Mouse (Mus musculus) WW6 (cell line): ENCODE data around the gene Irf2.
"Not testable (repeated sequence)": the region's sequence is repeated elsewhere in the genome, so short reads cannot be mapped to it uniquely, and the experiment has no call there.

Experiments
- DNase-seq: peaks from one replicate; pipeline ENCODE4 v3.0.0-alpha.2; 2013; ENCODE audit warnings: low read depth, low spot score

The Irf2 gene

DNA sequence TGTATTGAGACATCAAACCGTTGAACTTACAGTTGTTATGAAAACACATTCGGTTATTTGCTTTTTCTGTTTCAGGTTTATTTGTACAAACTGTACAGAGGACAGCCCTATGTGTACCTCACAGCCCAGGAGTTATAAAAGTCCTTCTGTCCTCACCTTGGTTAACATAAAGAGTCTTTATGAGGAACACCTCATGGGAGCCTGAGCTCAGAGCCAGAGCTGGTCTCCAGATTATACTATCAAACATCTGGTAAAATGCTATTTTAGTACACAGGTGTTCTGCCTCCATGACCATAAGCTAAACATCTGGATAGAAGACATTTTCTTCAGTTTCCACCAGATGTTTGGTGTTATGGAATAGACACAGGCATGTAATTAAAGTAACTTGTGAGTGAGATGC lies 13.1 kb upstream of the Irf2 start:
- no peak for DNase-seq

DNA sequence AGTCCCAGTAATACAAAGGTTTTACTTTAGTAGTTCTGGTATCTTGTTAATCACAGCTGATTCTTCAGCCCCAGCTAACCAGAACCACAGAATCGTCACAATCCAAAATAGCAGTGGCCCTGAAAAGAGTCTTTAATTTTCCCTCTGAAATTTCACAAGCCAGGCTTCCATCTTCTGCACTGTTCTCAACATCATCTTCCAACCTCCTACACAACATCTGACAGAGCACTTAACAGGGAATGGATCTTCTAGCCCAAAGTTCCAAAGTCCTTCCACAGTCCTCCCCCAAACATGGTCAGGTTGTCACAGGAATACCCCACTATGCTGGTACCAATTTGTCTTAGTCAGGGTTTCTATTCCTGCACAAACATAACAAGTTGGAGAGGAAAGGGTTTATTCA lies 9.9 kb upstream of the Irf2 start:
- DNase-seq, result not testable (repeated sequence)

- no peak for DNase-seq
Measured at GRCm38 (mm10) chr8:46732381-46732915, 7.1 kb upstream of the Irf2 start.

DNA sequence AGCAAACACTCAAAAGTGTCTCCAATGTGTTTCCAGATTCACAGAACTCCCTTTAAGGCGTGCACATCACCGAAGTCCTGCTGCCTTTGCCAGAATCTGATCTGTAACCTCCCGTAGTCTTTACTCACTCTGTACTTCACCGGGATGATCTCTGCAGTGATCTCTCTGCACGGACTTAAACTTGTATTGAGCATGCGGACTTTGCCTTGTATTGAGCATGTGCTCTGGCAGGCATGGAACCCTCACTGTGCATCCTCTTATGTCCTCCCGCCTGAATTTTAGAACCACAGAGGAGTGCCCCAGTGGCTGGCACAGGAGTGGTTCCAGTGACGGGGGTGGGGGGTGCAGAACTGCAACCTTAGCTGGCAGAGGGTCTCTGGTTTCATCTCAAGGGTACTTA lies 5.9 kb upstream of the Irf2 start:
- no peak for DNase-seq

- no peak for DNase-seq
Measured at GRCm38 (mm10) chr8:46735505-46735904, 4.0 kb upstream of the Irf2 start.

GRCm38 (mm10) chr8:46736260-46736659 lies 3.3 kb upstream of the Irf2 start:
- DNase-seq, result no peak

GRCm38 (mm10) chr8:46737421-46737820 lies 2.1 kb upstream of the Irf2 start:
- DNase-seq, result no peak

DNA sequence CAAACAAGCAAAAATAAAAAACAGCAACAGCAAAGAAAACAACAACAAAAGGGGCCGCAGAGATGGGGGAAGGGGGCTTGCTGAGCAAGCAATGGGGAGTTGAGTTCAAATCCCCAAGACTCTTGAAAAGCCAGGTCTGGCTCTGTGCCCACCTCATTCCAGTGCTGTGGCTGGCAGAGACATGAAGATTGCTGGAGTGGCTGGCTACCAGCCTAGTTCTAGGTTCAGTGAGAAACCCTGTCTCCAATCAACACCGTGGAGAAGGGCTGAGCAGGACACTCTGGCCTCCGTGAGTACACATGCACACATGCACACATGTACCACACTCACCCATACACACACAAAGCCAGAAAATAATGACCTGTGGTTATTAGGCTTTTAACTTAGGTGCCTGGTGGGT lies 1.6 kb upstream of the Irf2 start:
- DNase-seq, result no peak

DNA sequence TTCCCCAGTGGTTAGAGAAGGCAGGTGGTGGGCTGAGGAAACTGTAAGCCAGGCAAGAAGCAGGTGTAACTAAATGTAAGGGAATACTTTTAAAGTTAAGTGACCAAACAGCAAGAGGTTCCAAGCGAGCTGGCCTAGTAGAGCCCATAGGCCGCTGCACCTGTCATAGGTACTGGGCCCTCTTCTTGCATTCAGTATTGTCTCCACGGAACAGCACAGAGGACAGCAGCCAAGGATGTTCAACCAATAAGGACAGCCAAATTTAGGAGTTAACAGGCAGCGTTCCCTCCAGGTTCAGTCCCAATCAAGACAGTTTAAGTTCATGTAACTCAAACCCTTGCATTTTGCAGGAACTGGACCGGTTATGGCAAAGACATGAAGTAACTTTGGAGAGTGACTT lies 931 bp upstream of the Irf2 start:
- DNase-seq, result no peak

DNA sequence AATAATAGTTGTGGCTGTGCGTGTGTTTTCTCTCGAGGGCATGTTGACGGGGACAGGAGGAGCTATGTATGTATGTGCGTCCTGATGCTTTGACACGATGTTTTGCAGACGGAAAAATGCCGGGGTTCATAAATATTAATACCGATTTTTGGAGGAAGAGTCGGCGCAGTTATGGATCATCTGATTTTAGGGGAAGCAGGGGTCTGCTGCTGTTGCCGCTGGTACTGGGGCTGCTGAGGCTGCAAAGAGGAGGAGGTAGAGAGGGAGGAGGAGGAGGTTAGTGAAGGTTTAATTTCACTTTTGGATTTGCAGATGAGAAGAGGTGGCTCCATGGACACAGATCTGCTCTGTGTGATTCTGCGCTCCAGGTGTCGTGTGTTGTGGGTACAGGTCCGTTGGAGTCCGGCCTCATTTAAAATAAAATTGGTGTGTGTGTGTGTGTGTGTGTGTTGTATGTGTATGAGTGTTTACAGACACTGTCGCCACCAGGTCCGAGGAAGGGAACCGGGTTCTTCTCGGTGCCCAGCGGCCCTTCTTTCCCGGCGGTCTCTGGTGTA lies 502 bp downstream of the Irf2 start:
- no peak for DNase-seq

DNA sequence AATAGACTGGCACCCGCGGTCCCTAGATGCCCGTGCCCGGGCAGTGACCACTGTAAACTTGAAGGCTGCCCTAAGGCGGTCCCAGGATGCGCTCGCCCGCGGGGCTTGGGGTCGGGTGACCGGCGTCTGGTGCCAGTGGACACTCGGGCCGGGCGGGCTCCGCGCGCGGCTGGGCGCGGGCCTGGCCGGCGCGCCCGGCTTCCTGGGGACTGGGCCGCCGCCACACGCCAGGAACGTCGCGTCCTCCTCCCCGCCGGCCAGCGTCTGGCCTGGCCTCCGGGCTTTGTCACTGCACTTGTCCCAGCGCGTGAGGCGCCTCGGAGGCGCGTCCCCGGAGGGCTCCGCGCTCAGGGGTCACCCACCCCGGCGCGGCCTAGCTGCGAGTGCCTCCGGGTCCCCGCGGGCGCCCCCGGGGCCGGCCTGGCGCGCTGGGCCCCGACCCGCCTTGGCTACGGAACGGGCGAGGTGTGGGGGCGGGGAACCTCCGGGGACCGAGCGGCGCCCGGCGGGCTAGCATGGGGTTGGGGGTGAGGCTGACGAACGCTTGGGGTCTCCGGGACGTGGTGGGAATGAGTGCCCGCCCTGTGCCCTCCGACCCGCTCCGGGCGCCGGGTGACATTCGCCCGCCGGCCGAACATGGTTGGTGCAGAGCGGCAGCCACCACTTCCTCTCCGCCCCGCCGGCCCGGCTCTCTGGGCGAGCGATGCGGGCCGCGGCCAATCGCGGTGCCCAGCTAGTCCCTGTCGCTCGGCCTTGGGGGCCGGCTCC lies 1.2 kb downstream of the Irf2 start:
- no peak for DNase-seq

GRCm38 (mm10) chr8:46741281-46741791 lies 1.8 kb downstream of the Irf2 start:
- DNase-seq, result no peak

DNA sequence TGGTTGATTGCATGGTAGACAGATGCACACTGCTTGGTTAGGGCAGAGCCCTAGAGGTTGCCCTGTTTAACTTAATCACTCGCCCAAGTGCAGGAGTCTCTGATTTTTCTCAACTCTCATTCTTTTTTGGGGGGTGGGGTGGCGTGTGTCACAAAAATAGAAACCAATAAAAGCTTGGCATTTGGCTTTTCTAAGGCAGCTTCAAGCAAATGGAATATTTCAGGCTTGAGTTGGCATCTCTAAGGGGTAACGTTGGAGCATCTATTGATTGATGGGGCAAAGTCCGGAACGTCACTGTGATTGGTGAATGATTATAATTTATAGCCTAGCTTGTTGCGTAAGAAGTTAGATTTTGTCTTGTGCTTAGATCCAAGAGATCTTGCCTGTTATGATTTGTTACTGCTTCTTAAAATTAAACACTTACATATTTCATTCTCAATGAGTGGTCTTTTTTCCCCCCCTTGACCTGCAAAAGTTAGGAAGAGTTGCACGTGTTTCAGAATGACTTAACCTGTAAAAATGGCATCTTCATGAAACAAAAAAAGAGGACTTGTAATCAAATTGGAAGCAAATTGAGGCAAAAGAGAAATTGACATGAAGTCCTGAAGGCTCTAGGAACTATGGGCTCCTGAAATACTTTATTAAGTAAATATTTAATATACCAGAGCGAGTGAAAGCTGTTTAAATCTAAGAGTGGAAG lies 2.6 kb downstream of the Irf2 start:
- DNase-seq, result no peak

- DNase-seq, result no peak
Measured at GRCm38 (mm10) chr8:46742691-46743082, 3.2 kb downstream of the Irf2 start.

- DNase-seq, result no peak
Measured at GRCm38 (mm10) chr8:46745464-46745863, 5.9 kb downstream of the Irf2 start.

GRCm38 (mm10) chr8:46747311-46747980 lies 7.9 kb downstream of the Irf2 start:
- no peak for DNase-seq

DNA sequence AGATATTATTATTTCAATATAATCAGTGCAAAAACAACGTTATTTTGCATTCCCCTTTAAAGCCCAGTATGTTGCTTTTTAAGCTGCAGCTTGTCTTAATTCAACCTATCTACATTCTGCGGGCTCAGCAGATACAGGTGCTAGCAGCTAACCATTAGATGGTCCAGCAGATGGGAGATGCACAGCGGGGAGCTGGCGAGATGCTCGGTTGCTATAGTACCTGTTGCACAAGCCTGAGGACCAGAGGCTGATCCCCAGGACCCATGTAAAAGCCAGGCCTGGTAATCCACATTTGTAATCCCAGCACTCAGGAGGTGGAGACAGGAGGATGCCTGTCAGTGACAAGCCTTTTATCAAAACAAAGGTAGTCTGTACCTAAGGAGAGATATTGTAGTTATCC lies 10.5 kb downstream of the Irf2 start:
- no peak for DNase-seq

DNA sequence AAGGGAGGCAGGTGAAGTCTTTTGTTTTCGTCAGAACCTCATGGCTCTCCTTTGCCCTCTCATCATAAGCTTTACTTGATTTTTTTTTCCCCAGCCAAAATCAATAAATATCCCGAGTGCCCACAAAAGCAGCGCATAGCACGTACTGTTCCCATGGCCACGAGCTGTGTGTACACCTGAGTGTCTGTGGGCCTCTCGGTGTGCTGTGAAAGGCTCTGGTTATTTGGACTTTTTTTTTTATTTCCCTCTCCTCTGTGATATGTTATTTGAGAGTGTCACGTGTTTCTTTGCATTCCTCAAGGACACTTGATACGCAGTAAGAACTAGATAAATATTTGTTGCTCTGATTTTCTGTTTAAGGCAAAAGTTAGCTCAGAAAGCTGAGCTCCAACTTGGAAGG lies 11.0 kb downstream of the Irf2 start:
- DNase-seq, result no peak

DNA sequence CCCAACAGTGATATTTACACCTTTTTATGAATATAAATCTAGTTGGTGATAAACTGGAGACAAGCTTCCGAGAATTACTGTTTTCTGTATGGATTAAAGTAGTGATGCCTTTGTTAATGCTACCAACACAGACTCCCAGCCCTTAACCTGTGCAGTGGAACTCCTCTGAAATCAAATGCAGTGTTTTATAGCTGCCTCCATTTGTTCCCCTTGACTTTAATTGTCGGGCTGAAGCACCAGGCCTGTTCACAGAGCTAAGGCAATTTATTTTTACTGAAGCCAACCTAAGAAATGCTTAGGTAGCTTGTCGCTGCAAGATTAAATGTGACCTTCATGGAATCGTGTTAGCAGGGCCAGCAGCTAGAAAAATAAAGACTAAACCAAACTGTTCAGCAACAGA lies 11.6 kb downstream of the Irf2 start:
- DNase-seq, result no peak

DNA sequence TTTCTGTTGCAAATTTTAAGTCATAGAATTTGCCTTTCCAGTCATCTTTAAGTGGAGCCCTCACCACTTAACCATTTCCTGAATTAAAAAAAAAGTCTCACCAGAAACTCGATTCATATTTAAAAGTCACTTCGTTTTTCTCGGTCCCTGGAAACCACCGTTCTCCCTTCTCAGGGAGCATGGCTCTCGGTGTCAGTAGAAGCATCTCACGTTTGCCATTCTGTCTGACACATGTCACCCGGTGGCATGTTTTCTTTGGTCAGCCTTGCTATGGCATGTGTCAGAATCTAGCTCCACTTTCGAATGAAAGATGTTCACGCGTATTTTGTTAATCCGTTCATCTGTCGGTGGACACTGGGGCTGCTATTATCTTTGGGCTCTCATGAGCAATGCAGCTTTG lies 13.5 kb downstream of the Irf2 start:
- no peak for DNase-seq

DNA sequence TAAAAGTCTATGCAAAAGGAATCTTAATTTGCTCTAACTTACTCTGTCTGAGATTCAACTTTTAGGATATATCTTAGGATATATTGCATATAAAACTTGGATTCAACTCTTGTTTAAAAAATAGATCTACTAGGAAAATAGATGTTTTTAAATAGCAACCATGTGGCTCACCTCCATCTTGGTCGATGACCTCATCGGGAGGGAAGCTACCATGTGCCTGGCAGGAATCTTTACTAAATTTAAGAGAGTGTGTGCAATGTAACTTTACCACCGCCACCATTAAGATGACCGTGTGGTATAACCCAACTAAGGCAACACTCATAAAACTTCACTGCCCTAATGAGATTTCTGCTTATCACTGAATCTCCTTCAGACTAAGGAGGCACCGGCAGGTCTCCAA lies 14.8 kb downstream of the Irf2 start:
- no peak for DNase-seq

DNA sequence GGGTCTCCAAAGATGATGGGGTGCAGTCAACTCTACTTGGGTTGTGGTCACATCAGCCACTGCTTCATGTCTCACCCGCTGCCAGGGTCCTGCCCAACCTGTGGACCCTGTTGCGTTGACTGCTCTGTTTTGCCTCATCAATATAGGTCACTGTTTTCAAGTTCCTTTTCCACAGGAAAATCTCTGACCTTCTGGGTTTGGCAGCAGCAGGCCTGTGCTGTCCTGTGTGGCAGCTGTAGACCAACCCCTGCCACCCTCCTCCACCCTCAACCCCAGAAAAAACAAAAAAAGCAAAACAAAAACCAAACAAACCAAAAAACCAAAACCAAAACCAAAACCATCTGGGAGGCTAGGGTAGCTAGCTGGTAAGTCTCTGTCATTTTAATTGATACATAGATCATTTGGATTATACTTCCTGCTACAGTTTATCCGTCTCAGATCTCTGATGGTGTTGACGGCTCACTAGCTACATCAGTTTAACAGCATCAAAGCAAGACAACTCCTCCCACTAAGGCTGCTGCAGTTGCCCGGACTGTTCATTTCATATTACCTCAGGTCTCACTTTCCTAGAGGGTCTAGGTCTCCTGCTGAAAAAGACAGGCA lies 16.3 kb downstream of the Irf2 start:
- DNase-seq, result no peak
